Mouse (Mus musculus): Measurements from ENCODE around the gene Dlg5. TPM values are rescaled to one million over a fixed set of nuclear protein-coding genes. Genes with fewer than 3 reads are reported as not detected.
A peak's percentile ranks its signal among the peaks of the same experiment; 100 is the strongest.

Gene Dlg5
- polyA plus RNA-seq, 1 experiment from 2014 or later, result 45.5 TPM

DNA sequence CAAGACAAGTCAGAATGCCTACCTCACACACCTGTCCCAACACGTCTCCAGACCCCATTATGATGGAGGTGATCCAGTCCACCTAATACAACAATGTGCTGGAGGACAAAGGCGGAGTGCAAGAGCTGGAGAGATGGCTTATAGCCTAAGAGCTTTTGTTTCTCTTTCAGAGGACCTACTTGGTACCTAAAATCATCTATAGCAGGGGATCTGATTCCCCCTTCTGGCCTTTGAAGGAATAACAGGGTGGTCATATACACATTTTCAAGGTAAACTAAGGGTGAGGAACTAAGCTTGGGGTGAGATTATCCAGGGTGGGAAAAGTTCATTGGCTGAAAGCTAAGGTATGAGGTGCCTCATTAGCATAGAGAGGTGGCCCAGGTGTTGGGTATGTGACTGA, 27.9 kb upstream of the Dlg5 start:
- DNase-seq (ENCODE audit: low spot score), result peak; percentile 54
- no peak overlapping the region for H3K9ac ChIP-seq (ENCODE audit: low read length)
- no peaks in the 10 kb centered on the region; the same call in 1 of the 2 replicates for H3K4me1 ChIP-seq (ENCODE audit: control insufficient read depth, insufficient read depth, low read length)
- no peak overlapping the region for H3K4me2 ChIP-seq (ENCODE audit: low read depth, severe bottlenecking)
- H3K27me3 ChIP-seq (ENCODE audit: control insufficient read depth, insufficient read depth, low read length), result no peaks in the 10 kb centered on the region
- no peaks in the 10 kb centered on the region for H3K9me3 ChIP-seq (ENCODE audit: control insufficient read depth, low read length)
- H3K36me3 ChIP-seq (ENCODE audit: control insufficient read depth, insufficient read depth, low read length), result no peaks in the 10 kb centered on the region
- 0 out of 2 replicates have a peak, but pooled peaks have one; percentile 13 for ATAC-seq (ENCODE audit: insufficient number of reproducible peaks, low FRiP score, low TSS enrichment, low read depth)
- no peak overlapping the region for H3K4me3 ChIP-seq (ENCODE audit: low read depth, low read length)
- WGBS, result 67% methylated on average over 2 of the region's 2 CpGs
- H3K27ac ChIP-seq (replicated peaks; ENCODE audit: low read depth, low read length), result no peak overlapping the region

DNA sequence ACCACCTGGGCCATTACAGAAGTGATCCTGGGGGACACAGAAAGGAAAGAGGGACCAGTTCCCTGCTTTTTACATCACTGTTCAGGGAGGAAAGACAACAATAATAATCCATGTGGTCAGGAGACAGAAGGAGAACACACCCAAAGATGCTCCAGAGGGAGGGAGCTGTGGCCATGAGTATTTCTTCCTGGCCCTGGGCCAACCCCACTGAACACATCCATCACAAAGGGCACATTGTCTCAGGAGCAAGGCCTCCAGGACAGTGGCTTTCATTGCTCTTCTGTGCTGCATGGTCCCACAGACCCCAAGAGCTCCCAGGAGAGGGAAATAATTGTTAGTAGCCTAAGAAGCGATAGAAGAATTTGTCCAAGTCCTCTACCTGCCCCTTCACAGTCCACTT, 23.9 kb upstream of the Dlg5 start:
- no peak overlapping the region for H3K4me3 ChIP-seq (ENCODE audit: low read depth, low read length)
- no peaks in the 10 kb centered on the region for H3K27me3 ChIP-seq (ENCODE audit: control insufficient read depth, insufficient read depth, low read length)
- H3K27ac ChIP-seq (replicated peaks; ENCODE audit: low read depth, low read length), result no peak overlapping the region
- H3K4me2 ChIP-seq (ENCODE audit: low read depth, severe bottlenecking), result no peak overlapping the region
- no peak for ATAC-seq (ENCODE audit: insufficient number of reproducible peaks, low FRiP score, low TSS enrichment, low read depth)
- WGBS, result 88% methylated on average over 1 of the region's 1 CpGs
- DNase-seq (ENCODE audit: low spot score), result no peak
- no peaks in the 10 kb centered on the region for H3K9me3 ChIP-seq (ENCODE audit: control insufficient read depth, low read length)
- peaks cover 5% of the 10 kb centered on the region; the same call in 1 of the 2 replicates for H3K4me1 ChIP-seq (ENCODE audit: control insufficient read depth, insufficient read depth, low read length)
- no peaks in the 10 kb centered on the region for H3K36me3 ChIP-seq (ENCODE audit: control insufficient read depth, insufficient read depth, low read length)
- H3K9ac ChIP-seq (ENCODE audit: low read length), result no peak overlapping the region

DNA sequence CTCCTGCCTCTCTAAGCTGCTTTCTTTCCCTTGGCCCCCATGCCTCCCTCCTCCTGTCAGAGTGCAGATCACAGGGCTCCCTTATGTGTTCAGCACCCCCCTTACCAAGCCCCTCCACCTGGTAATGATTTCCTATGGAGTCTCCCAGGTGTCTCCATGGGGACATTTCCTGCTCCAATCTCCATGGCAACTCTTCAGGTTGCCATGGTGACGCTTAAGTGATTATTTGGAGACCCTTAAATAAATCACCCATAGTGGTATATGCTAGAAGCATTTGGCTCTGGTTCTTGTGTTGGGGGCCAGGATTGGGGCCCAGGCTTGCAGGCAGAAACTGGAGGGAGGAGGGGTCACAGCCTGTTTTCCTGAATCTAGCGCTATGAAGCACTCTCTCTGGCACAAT, 17.2 kb upstream of the Dlg5 start:
- Histone ChIP-seq H3K9ac (ENCODE audit: low read length) (0 out of 2 replicates have a peak overlapping the region, but pooled peaks have one; percentile 27), H3K27ac (replicated peaks; ENCODE audit: low read depth, low read length) (peak overlapping the region; percentile 93), H3K4me3 (ENCODE audit: low read depth, low read length) (no peak overlapping the region), H3K36me3 (ENCODE audit: control insufficient read depth, insufficient read depth, low read length) (no peaks in the 10 kb centered on the region), H3K4me2 (ENCODE audit: low read depth, severe bottlenecking) (0 out of 2 replicates have a peak overlapping the region, but pooled peaks have one; percentile 11), H3K4me1 (ENCODE audit: control insufficient read depth, insufficient read depth, low read length) (peaks cover 27% of the 10 kb centered on the region), H3K27me3 (ENCODE audit: control insufficient read depth, insufficient read depth, low read length) (no peaks in the 10 kb centered on the region), H3K9me3 (ENCODE audit: control insufficient read depth, low read length) (no peaks in the 10 kb centered on the region)
- ATAC-seq (ENCODE audit: insufficient number of reproducible peaks, low FRiP score, low TSS enrichment, low read depth), result peak; percentile 96
- peak; percentile 86 for DNase-seq (ENCODE audit: low spot score)
- 19% methylated on average over 2 of the region's 2 CpGs for WGBS

DNA sequence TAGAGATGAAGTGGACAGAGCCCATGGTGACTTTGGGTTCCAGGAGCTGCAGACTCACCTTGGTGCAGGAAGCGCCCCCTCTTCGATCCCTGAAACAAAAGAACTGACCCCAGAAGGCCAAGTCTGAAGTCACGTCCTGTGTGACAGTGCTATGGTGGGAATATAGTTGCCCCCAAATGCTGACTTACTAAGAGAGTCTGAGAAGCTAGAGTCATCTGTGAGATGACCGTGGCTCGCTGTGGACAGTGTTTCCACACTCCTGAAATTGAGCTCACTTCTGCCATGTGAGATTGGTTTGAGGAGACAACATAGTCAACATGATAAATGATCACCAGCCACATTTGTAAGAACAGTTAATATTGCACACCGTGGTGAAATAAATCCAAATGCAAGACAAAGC, 16.7 kb upstream of the Dlg5 start:
- H3K4me3 ChIP-seq (ENCODE audit: low read depth, low read length), result no peak overlapping the region
- peak; percentile 2; the same call in 1 of the 2 replicates for ATAC-seq (ENCODE audit: insufficient number of reproducible peaks, low FRiP score, low TSS enrichment, low read depth)
- H3K4me2 ChIP-seq (ENCODE audit: low read depth, severe bottlenecking), result no peak overlapping the region
- H3K9me3 ChIP-seq (ENCODE audit: control insufficient read depth, low read length), result no peaks in the 10 kb centered on the region
- no peaks in the 10 kb centered on the region for H3K27me3 ChIP-seq (ENCODE audit: control insufficient read depth, insufficient read depth, low read length)
- H3K36me3 ChIP-seq (ENCODE audit: control insufficient read depth, insufficient read depth, low read length), result no peaks in the 10 kb centered on the region
- DNase-seq (ENCODE audit: low spot score), result no peak
- H3K27ac ChIP-seq (replicated peaks; ENCODE audit: low read depth, low read length), result peak overlapping the region; percentile 92
- H3K4me1 ChIP-seq (ENCODE audit: control insufficient read depth, insufficient read depth, low read length), result peaks cover 27% of the 10 kb centered on the region
- WGBS, result 56% methylated on average over 6 of the region's 6 CpGs
- H3K9ac ChIP-seq (ENCODE audit: low read length), result no peak overlapping the region

DNA sequence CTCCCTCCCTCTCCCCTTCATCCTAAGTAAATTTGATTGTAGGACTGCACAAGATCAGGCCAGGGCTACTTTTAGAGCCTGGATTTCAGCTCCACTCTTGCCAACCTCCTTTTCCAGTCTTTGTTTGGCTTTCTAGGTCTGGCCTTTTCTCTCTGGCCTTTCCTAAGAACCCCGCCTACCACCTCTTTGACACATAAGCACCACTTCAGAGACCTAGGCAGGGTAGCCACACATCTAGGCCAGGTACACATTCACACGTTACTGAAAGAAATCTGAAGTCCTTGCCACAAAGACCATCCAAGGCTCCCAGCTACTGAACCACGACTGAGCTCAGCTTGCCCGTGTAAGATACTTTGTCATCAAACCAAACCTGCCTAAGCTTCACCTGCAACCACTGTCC, 14.7 kb upstream of the Dlg5 start:
- H3K27me3 ChIP-seq (ENCODE audit: control insufficient read depth, insufficient read depth, low read length), result no peaks in the 10 kb centered on the region
- no peaks in the 10 kb centered on the region for H3K36me3 ChIP-seq (ENCODE audit: control insufficient read depth, insufficient read depth, low read length)
- no peak overlapping the region for H3K9ac ChIP-seq (ENCODE audit: low read length)
- DNase-seq (ENCODE audit: low spot score) (no peak), ATAC-seq (ENCODE audit: insufficient number of reproducible peaks, low FRiP score, low TSS enrichment, low read depth) (no peak)
- H3K4me1 ChIP-seq (ENCODE audit: control insufficient read depth, insufficient read depth, low read length), result peaks cover 30% of the 10 kb centered on the region
- H3K27ac ChIP-seq (replicated peaks; ENCODE audit: low read depth, low read length), result no peak overlapping the region
- H3K9me3 ChIP-seq (ENCODE audit: control insufficient read depth, low read length), result no peaks in the 10 kb centered on the region
- no peak overlapping the region for H3K4me3 ChIP-seq (ENCODE audit: low read depth, low read length)
- H3K4me2 ChIP-seq (ENCODE audit: low read depth, severe bottlenecking), result no peak overlapping the region
- 74% methylated on average over 4 of the region's 4 CpGs for WGBS

DNA sequence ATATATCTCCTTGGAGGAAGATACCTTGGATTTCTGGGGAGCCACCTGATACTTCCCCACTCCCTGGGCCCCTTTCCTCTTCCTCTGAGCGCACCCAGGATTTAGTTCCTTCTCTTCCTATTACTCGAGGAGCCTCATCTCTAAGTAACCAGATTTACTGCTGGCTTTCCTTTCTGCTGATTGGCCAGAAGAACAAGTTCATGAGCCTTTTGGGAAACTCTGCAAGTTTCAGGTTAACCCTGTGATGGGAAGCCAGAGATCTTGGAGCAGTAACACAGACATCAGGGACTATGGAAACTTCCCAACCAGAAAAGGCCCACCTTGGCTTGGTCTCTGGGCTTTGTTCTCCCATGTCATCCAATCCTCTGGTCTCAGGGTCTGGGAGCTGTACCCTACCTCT, 10.2 kb upstream of the Dlg5 start:
- DNase-seq (ENCODE audit: low spot score) (no peak), ATAC-seq (ENCODE audit: insufficient number of reproducible peaks, low FRiP score, low TSS enrichment, low read depth) (no peak)
- 41% methylated on average over 2 of the region's 2 CpGs for WGBS
- H3K9ac ChIP-seq (ENCODE audit: low read length), result no peak overlapping the region
- H3K27ac ChIP-seq (replicated peaks; ENCODE audit: low read depth, low read length), result no peak overlapping the region; the same call in 1 of the 2 replicates
- H3K27me3 ChIP-seq (ENCODE audit: control insufficient read depth, insufficient read depth, low read length), result no peaks in the 10 kb centered on the region
- no peaks in the 10 kb centered on the region for H3K36me3 ChIP-seq (ENCODE audit: control insufficient read depth, insufficient read depth, low read length)
- H3K4me3 ChIP-seq (ENCODE audit: low read depth, low read length), result no peak overlapping the region
- no peaks in the 10 kb centered on the region for H3K9me3 ChIP-seq (ENCODE audit: control insufficient read depth, low read length)
- peaks cover 22% of the 10 kb centered on the region for H3K4me1 ChIP-seq (ENCODE audit: control insufficient read depth, insufficient read depth, low read length)
- no peak overlapping the region for H3K4me2 ChIP-seq (ENCODE audit: low read depth, severe bottlenecking)

DNA sequence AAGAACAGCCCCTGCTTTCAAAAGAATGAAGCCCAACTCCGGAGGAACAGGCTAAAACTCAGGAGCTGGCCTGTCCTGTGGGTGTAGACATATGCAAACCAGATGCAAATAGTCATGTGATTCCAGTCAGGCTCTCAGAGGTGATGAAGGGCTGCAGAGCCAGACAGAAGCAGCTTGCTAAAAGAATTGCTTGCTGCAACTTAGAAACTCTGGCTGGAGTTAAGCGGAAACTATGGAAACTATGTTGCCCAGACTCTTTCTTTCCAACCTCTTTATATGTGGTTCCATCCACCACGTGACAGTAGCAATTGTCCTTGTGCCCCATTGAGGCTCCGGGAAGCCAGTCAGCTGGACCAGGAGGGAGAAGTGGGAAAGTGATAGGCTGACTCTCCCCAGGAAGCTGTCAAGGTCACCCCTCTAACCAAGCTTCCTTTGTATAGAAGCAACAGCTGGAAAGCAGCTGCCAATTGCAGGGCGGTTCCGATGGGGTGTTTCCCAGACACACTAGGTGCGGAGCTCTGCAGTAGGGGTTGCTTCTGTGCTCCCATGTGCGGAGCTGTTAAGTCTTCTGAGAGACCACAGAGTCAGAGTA, 8.0 kb upstream of the Dlg5 start:
- peak; percentile 92 for ATAC-seq (ENCODE audit: insufficient number of reproducible peaks, low FRiP score, low TSS enrichment, low read depth)
- peaks cover 22% of the 10 kb centered on the region for H3K4me1 ChIP-seq (ENCODE audit: control insufficient read depth, insufficient read depth, low read length)
- no peaks in the 10 kb centered on the region for H3K36me3 ChIP-seq (ENCODE audit: control insufficient read depth, insufficient read depth, low read length)
- peak overlapping the region; percentile 98 for H3K27ac ChIP-seq (replicated peaks; ENCODE audit: low read depth, low read length)
- DNase-seq (ENCODE audit: low spot score), result peak; percentile 76
- peak overlapping the region; percentile 41; the same call in 1 of the 2 replicates for H3K4me2 ChIP-seq (ENCODE audit: low read depth, severe bottlenecking)
- WGBS, result 4% methylated on average over 8 of the region's 8 CpGs
- H3K9me3 ChIP-seq (ENCODE audit: control insufficient read depth, low read length), result no peaks in the 10 kb centered on the region
- H3K4me3 ChIP-seq (ENCODE audit: low read depth, low read length), result no peak overlapping the region
- H3K27me3 ChIP-seq (ENCODE audit: control insufficient read depth, insufficient read depth, low read length), result no peaks in the 10 kb centered on the region
- peak overlapping the region; percentile 28; the same call in 1 of the 2 replicates for H3K9ac ChIP-seq (ENCODE audit: low read length)

DNA sequence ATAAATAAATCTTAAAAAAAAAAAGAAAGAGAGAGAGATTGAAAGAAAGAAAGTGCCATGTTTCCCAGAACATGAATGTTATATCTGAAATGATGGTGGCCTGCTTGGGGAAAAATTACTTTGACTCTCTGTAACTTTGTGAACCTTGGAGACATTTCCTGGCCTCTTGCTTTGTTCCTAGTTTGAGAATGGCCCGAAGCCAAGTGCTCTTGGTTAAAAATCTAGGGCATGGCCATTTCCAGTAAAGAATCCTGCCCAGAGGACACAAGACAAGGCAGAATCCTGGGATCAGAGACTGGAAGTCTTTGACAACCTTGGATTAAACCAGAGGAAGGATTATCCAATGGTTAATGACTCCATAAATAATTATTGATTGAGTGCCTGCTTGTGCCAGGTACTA, 5.6 kb upstream of the Dlg5 start:
- Histone ChIP-seq H3K4me3 (ENCODE audit: low read depth, low read length) (no peak overlapping the region), H3K4me2 (ENCODE audit: low read depth, severe bottlenecking) (no peak overlapping the region), H3K36me3 (ENCODE audit: control insufficient read depth, insufficient read depth, low read length) (no peaks in the 10 kb centered on the region), H3K4me1 (ENCODE audit: control insufficient read depth, insufficient read depth, low read length) (peaks cover 22% of the 10 kb centered on the region), H3K27ac (replicated peaks; ENCODE audit: low read depth, low read length) (no peak overlapping the region), H3K9me3 (ENCODE audit: control insufficient read depth, low read length) (no peaks in the 10 kb centered on the region), H3K9ac (ENCODE audit: low read length) (no peak overlapping the region), H3K27me3 (ENCODE audit: control insufficient read depth, insufficient read depth, low read length) (no peaks in the 10 kb centered on the region)
- 92% methylated on average over 1 of the region's 1 CpGs for WGBS
- ATAC-seq (ENCODE audit: insufficient number of reproducible peaks, low FRiP score, low TSS enrichment, low read depth) (no peak), DNase-seq (ENCODE audit: low spot score) (no peak)

DNA sequence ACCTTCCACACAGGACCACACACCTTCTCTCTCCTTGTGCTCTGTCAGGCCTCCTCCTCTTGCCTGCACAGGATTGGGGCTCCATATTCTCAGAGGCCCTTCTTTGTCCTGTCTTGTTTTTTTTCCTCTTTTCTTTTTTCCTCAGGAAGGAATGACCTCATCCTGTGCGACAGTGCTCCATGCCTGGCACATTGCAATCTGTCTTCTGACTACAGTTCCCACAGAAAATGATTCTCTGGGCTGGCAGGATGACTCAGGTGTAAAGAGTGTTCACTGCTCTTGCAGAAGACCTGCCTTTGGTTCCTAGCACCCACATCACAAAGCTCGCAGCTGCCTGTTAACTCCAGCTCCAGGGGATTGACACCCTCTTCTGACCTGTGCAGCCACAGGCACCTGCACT, 4.2 kb upstream of the Dlg5 start:
- DNase-seq (ENCODE audit: low spot score) (no peak), ATAC-seq (ENCODE audit: insufficient number of reproducible peaks, low FRiP score, low TSS enrichment, low read depth) (no peak)
- no peak overlapping the region for H3K4me3 ChIP-seq (ENCODE audit: low read depth, low read length)
- 62% methylated on average over 2 of the region's 2 CpGs for WGBS
- H3K36me3 ChIP-seq (ENCODE audit: control insufficient read depth, insufficient read depth, low read length), result no peaks in the 10 kb centered on the region
- no peak overlapping the region for H3K9ac ChIP-seq (ENCODE audit: low read length)
- H3K4me2 ChIP-seq (ENCODE audit: low read depth, severe bottlenecking), result no peak overlapping the region
- H3K4me1 ChIP-seq (ENCODE audit: control insufficient read depth, insufficient read depth, low read length), result peaks cover 18% of the 10 kb centered on the region
- H3K9me3 ChIP-seq (ENCODE audit: control insufficient read depth, low read length), result no peaks in the 10 kb centered on the region
- no peaks in the 10 kb centered on the region for H3K27me3 ChIP-seq (ENCODE audit: control insufficient read depth, insufficient read depth, low read length)
- no peak overlapping the region for H3K27ac ChIP-seq (replicated peaks; ENCODE audit: low read depth, low read length)
